Mouse (Mus musculus) MN1 (cell line): ENCODE measurements at regions not wholly inside any gene's neighbourhood (a gene's known extent, or its start where the extent isn't known, plus 50 kb on each side); places are given as distances from the start of the nearest gene placed in this dataset.
"Not testable (repeated sequence)": the region's sequence is repeated elsewhere in the genome, so short reads cannot be mapped to it uniquely, and the experiment has no call there.

Experiments
- DNase-seq: peaks from one replicate; pipeline ENCODE4 v3.0.0-alpha.2; 2016; ENCODE audit warnings: low spot score

- no peak for DNase-seq
Observed at GRCm38 (mm10) chr3:4744003-4744402, 1006.6 kb upstream of the Gm8797 start.

DNA sequence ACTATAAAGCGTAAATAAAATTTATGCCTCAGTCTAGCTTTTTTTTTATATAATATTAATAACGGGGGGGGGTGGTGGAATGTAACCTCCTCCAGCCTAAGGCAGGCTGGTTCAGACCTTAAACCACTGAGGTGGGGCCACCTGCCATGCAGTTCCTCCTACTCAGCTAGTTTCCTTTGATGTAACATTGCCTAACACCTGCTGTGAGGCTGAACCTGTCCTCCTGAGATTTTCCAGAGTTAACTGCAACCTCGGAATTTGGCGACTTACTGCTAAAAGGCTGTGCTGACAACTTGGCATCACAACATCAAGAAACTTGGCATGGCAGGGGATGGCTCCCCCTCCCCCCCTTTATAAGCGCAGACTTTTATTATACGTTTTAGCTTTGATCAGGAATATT, 1006.0 kb upstream of the Gm8797 start:
- no peak for DNase-seq

DNA sequence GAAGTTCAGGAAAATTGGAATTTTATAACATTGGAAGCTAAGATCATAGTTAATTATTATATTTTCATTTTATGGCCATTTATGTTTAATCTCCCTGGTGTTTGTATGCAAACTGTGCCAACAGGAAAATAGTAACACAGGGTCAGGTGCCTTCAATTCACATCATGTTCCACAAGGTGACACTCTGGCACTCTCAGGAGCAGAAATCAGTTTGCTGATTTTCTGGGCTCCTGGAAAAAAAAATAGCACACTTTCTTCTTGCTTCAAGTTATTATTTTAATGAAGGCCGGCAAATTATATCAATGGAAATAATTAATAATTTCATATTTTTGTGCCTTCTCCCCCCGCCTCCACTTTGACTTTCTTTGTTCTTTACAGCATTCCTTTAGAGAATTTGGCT, 994.5 kb upstream of the Gm8797 start:
- no peak for DNase-seq

DNA sequence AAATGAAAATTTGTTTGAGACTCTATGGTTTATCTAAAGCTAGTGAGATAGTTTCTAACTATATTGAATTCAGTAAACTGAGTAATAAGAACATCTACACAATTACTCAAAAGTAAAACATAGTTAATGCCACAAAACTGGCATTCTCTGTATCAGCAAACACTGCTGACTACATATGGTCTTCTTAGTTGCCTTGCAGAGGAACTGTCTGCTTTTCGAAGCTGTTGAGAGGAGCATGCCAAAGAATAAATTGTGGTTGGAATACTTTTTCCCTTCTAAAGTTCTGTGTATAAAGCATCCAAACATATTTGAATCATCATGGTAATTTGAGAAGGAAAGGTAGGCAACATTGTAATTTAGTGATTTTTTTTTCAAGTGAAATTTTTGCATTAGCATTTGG, 993.5 kb upstream of the Gm8797 start:
- no peak for DNase-seq

DNA sequence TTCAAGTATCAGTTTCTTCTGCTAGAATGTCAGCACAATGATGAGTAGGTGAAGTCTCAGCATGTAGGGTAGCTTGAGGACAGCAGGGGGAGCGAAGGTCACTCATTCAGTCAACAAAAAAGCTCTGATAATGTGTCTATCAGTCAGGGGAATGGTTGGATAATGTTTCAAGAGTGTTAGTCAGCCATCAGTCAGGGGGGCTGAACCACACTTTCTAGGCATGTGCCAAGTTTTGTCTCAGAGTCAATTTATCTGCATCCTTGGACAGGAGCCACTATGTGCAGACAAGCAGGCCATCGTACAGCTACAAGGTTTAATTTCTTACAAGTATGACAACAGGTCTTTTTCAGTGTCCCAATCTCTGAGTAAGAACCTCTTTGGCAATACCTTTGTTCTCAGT, 987.5 kb upstream of the Gm8797 start:
- peak; percentile 6 for DNase-seq

GRCm38 (mm10) chr3:4776632-4777031, 974.0 kb upstream of the Gm8797 start:
- no peak for DNase-seq

DNA sequence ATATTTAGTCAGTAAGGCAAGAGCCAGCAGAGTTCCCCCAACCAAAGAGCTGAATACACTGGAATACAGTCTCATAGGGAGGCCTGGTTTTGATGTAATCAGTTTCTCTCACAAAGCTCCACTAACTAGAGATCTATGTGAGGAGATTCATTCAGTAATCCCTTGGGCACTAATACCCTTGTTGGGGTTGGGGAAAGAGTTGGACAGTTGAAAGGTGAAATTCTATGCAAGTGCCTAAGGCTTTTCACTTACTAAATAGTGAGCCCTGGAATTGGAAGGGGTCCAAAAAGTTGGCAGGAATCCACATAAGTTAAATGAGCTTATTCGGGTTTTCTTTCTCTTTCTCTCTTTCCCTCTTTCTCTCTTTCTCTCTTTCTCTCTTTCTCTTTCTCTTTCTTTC, 965.4 kb upstream of the Gm8797 start:
- no peak for DNase-seq

DNA sequence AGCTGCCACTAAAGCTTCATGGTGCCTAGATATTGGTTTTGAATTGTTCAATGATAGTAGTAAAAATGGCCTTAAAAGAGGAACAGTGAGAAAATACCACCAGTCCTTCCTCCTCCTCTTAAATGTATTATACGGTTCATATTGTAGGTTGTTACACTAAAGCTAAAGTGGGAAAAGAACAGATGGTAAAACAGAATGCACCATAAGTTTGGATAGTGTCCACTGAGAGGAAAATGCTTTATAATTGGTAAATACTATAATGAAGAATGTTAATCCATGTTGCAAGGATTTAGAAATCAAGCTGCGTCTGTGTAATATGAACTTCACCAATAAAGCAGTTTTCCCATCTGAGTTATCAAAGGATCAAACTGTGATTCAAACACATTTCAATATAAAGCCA, 957.5 kb upstream of the Gm8797 start:
- DNase-seq: no peak

DNA sequence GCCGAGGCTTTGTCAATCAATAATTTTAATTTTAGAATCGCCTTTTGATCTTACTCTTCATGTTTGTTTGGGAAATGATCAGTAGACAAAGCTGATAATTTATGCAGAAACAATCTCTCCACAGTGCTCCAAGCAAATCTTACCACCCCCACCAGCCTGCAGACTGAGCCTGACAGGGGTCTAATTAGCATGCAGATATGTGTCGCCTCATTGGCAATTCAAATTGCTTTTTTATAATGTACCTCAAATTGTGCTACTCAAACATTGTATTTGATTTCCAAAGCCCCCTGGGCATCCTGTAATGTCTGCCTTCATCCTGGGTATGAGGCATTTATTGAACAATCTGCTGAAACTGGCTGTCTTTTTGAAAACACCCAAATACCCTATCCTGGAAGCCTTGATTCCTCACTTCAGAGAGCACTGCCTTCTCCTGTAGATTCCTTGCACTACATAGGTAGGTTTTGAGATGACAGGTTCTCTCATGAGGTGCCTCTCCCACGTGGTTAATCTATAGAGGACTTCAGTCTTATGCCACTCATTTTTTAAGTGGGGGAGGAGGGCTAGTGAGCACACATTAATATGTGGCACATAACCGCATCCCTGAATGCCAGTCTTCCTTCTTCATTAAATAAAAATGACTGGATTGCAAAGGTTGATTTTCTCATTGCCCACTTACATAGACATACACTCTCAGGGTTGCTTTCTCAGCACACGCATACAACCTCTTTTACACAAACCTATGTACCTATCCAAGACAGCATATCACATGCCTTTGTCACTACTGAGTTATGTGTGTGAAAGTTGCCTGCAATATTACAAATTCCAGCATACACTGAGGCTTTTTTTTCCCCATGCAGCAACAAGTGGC, 954.3 kb upstream of the Gm8797 start:
- no peak for DNase-seq

DNA sequence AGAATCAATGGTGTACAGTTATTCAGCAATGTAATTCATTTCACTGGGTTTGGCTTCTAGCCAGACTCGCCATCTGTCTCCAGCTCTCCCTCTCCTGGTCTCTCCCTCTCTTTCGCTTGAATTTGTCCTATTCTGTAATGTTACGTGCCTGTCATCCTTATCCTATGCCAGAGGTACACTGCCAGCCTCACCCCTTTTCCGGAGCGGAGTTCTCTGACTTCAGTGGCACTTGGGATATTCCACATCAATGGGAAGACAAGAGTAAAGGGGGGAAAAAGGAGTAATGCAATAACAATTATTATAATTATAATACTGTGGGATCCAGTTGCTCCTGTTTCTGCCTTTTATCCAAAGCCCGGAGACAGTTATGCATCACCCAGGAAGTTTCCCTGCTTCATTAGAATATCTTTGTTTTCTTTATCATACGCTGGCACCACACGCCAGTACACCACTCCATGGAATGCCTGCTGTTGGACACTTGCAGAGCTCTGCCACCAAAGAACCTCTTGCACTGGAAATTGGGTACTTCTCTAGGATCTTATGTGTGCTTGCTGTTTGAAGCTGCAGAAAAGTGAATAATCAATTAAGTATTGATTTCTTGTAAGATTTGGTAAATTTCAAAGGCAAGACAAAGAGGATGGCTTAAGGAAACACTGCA, 953.6 kb upstream of the Gm8797 start:
- DNase-seq: peak; percentile 40

DNA sequence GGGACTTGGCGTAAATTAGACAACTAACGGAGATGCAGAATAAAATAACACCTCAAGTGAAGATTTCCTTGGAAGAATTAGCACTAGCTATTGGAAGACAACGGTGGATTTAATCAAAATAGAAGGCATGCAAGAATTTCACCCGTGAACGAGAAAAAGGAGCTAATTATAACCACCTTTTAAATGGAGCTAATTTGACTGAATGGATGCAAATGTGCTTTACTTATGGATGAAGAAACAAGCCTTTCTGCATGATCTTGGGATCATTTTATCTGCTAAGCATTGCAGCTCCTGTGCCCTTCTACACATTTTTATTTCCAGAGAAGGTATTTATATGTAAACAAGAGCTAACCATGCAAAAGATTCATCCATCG, 953.1 kb upstream of the Gm8797 start:
- DNase-seq: no peak

DNA sequence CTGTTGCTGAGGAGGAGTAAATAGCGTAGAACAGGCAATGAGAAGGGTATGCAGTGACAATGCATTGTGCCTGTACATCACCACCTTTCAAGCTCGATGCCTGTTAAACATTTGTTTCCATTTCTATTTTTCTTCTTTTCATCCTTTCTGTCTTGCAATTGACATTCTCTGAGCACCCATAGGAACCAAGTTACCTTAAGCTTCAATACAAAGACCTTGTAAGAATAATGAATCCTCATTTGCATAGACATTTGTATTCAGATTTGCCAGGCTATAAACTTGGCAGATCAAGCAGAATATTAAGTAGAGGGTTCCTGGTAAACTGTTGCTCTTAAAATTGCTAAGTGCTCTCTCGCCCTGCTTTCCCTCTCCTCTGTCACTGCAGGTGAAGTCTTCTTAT, 952.2 kb upstream of the Gm8797 start:
- no peak for DNase-seq

DNA sequence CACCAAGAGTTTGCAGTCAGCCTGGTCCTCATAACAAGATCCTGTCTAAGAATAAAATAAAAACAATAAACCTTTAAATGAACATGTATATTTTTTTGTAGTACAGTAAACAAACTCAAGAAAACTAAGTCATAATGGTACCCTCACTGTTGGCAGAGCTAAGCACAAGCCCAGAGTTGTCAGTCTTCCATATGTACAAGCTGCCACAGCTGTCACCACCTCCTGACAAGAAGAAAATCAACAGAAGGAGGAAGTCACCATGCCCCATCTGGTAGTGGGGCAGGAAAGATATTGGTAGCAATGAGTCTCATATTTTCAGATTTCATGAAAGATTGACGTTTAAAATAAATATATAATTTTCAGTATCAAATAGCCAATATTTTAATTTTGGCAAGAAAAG, 916.1 kb upstream of the Gm8797 start:
- no peak for DNase-seq

- DNase-seq: no peak
Observed at GRCm38 (mm10) chr3:4835645-4836044, 915.0 kb upstream of the Gm8797 start.

- DNase-seq: no peak
Observed at GRCm38 (mm10) chr3:4836888-4837287, 913.7 kb upstream of the Gm8797 start.

GRCm38 (mm10) chr3:4854958-4855566, 895.5 kb upstream of the Gm8797 start:
- no peak for DNase-seq

- DNase-seq: no peak
Observed at GRCm38 (mm10) chr3:4856571-4856970, 894.0 kb upstream of the Gm8797 start.

DNA sequence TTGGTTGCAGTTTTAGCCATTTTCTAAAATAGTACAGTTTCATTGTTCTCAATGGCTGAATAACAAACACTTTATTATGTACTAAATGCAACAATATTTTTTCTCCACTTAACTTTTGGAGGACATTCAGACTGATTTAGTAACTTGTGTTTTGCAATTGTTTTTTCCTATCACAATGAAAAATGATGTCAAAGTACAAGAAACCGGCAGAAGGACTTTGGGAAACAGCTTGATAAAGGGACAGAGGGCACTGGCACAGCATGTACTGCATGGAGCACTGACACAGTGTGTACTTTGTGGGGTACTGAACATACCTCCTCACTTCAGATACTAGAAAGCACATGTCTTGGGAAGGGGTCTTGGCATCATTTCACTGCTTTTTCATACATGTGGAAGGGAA, 884.4 kb upstream of the Gm8797 start:
- DNase-seq: no peak

- no peak for DNase-seq
Observed at GRCm38 (mm10) chr3:4885916-4886315, 864.7 kb upstream of the Gm8797 start.

DNA sequence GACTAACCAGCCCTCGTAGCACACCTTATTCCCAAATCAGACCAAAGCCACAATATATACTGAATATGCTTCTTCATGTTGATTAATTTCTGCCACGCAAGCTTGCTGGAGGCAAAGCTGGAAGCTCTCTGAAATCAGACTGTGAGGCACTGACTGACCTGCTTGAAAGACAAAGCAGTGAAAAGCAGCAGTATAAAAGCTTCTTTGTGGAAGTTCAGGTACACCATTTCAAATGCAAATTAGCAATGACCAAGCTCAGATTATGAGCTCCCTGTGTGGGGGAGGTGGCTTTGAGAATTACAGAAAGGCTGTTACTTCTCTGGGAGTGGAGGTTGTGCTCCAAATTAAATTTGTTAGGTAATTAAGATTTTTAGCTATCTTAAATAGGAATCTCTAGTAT, 857.5 kb upstream of the Gm8797 start:
- DNase-seq: no peak

GRCm38 (mm10) chr3:4895811-4896210, 854.8 kb upstream of the Gm8797 start:
- DNase-seq: no peak

- not testable (repeated sequence) for DNase-seq
Observed at GRCm38 (mm10) chr3:4907556-4907955, 843.0 kb upstream of the Gm8797 start.

GRCm38 (mm10) chr3:4930731-4931130, 819.9 kb upstream of the Gm8797 start:
- not testable (repeated sequence) for DNase-seq
